Mouse (Mus musculus) splenic B cell, adult 2 months (primary cell): ENCODE results near the gene Bend5.

Source experiments
- DNase-seq: peaks from one replicate; pipeline ENCODE4 v3.0.0-alpha.2; 2011; ENCODE audit warnings: low read depth, low spot score
- H3K27me3 ChIP-seq: 2 replicates; pipeline ENCODE4 v1.6.1; 2012; ENCODE audit warnings: mild to moderate bottlenecking, low read length, moderate library complexity, mixed read lengths; ENCODE audit not compliant: control insufficient read depth, poor library complexity, insufficient read depth, severe bottlenecking
- H3K36me3 ChIP-seq: 2 replicates; pipeline ENCODE4 v1.6.1; 2012; ENCODE audit warnings: mild to moderate bottlenecking, low read length, moderate library complexity, mixed read lengths; ENCODE audit not compliant: control insufficient read depth, poor library complexity, insufficient read depth, severe bottlenecking

The Bend5 gene

DNA sequence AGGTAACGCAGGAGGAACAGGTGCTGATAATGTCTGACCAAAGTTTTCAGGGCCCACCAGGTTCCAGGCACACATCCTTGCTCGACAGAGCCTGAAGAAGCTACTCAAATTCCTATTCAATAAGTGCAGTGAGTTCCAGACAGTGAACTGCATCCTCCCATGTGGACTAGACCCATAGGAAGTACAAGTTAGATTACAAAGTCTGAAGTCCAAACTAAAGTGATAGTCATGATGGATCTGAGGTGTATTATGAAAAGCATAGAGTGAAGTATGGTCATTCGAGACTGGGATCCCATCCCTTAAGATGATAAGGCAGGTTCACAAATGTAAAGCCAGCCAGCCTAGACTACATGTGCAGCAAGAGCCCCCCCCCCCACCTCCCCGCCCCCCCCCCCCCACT is 6.1 kb downstream of the Bend5 start:
- DNase-seq = no peak
- no peaks in the 10 kb centered on the region for H3K27me3 ChIP-seq
- peaks cover 2% of the 10 kb centered on the region; the same call in 1 of the 2 replicates for H3K36me3 ChIP-seq

DNA sequence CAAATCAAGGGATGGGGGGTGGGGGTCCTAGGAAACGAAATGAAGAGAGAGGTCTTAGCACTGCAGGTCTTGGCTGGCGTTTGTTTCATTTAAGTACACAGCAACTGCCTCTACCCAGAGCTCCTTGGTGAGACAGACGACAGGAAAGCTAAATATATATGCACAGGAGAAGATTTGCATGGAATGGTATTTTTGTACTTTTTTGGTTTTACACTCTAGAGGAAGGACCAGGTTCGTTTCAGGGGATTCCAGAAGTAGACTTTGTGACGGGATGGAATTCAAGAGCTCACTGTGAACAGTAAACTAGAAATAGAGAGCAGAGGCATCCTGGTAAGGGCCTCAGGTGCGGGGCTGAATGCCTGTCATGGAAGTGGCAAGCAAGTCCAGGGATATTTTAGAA is 7.0 kb downstream of the Bend5 start:
- Histone ChIP-seq H3K36me3 (peaks cover 2% of the 10 kb centered on the region; the same call in 1 of the 2 replicates), H3K27me3 (no peaks in the 10 kb centered on the region)
- DNase-seq = no peak

DNA sequence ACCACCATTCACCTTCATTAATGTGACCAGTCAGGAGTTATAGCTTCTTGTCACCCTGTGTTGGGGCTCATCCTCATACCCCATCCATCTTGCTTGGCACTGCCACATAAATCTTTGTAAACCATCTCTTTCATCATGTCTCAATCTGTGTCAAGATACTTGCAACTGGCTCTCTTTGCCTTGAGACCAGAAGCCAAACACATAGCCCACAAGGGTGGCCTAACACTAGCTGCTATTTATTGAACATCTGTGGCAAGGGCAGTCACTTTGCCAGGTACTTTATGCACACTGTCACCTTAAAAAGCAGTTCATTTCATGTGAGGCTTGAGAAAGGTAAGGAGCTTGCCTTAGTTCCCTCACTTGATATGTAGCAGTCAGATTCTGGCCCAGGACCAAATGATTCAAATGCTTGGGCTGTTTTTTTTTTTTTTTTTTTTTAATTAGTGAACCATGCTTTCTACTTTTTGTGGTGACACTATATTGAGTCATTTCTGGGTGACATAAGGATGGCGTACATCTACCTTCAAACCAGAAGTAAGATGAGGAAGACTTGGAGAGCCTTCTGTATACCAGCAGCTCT is 9.7 kb downstream of the Bend5 start:
- Histone ChIP-seq H3K36me3 (peaks cover 2% of the 10 kb centered on the region; the same call in 1 of the 2 replicates), H3K27me3 (no peaks in the 10 kb centered on the region)
- DNase-seq = no peak

DNA sequence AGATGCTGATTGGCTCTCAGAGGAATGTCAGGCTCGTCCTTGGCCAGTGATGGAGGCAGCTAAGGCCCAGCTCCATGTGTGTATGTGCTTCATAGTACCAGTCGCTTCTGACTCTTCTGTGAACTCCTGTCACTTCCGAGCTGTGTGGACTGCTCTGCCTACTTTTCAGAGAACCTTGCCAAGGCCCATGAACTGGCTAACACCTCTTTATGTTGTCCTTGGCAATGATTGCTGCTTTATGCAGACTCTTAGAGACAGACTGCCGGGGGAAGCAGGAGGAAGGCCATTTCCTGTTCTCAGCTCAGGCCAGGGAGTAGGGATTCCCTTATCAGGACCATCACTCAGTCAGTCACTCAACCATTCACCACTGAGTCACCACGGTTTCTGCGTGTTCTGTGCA is 10.4 kb downstream of the Bend5 start:
- no peak for DNase-seq
- Histone ChIP-seq H3K27me3 (no peaks in the 10 kb centered on the region), H3K36me3 (no peaks in the 10 kb centered on the region; the same call in 1 of the 2 replicates)

DNA sequence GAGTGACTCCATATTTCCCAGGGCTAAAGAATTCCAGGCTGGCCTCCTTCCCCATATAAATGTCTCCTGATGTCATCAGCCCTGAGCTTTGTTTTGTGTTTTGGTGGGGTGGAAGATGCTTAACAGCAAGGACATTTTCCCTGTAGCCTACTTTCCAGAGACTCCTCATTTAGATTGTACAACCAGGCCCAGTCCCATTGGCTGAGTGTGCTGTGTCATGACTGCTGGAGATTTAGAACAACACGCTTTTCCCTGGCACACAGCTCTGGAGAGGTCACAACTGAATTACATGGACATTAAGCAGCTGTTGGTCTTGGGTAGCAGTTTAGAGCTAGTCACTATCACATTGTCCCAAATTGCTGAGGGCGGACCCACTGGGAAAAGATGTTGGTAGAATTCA is 16.4 kb downstream of the Bend5 start:
- H3K36me3 ChIP-seq = peaks cover 9% of the 10 kb centered on the region
- no peaks in the 10 kb centered on the region for H3K27me3 ChIP-seq
- DNase-seq = no peak

DNA sequence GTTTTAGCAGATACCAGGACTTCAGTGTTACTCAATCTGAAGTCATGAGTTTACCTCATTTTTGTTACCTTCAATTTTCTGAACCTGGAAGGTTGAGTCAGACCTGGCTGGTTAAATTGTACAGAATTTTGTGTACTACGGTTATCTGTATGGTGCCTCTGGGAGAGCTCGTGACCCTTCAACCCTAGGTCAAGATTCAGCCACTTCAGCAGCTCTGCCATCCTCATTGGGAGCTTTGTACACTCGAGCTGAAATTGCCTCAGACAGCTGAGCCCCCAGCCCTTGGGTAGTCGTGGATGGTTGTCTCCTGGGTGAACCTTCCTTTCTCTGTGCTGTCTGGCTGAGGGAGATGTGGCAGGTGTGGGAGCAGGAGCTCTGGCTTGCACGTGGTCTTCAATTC is 17.2 kb downstream of the Bend5 start:
- H3K36me3 ChIP-seq = peaks cover 9% of the 10 kb centered on the region
- no peaks in the 10 kb centered on the region for H3K27me3 ChIP-seq
- no peak for DNase-seq

DNA sequence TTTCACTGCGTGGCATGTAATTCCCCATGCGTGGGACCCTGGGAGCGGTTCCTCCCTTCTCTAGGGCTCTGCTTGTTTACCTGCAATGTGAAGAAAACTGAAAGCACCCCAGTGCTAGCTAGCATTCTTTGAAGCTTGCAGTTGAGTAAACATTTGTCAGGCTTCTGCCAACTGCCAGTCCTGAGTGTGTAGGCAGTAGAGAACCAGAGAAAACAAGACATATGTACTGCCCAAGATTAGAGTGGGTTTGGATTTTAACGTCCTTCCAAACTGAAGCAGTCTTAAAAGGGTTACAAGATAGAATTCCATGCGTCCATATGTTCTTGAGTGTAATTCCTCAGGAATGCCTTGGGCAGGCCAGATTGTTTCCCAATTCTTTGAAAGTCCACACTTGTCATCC is 17.6 kb downstream of the Bend5 start:
- peaks cover 9% of the 10 kb centered on the region for H3K36me3 ChIP-seq
- H3K27me3 ChIP-seq = no peaks in the 10 kb centered on the region
- DNase-seq = no peak

DNA sequence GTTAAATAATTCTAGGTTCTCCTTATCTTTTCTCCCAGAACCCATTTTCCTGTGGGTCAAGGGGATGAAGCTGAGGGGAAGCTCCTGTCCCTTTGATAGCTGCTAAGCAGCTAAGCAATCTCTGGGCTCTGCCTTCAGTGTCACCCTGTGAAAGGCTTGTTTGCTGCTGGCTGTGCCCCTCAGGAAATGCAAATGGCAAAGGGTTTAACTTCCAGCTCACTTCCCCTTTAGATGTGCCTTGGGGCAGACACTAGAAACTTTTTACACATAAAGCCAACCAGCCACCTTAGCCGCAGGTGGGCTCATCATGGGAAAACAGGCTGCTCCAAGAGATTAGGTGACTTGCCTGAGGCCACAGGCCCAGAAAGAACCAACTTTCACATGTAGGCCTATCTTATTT is 26.9 kb downstream of the Bend5 start:
- peak; percentile 77 for DNase-seq
- no peaks in the 10 kb centered on the region for H3K36me3 ChIP-seq
- H3K27me3 ChIP-seq = no peaks in the 10 kb centered on the region

DNA sequence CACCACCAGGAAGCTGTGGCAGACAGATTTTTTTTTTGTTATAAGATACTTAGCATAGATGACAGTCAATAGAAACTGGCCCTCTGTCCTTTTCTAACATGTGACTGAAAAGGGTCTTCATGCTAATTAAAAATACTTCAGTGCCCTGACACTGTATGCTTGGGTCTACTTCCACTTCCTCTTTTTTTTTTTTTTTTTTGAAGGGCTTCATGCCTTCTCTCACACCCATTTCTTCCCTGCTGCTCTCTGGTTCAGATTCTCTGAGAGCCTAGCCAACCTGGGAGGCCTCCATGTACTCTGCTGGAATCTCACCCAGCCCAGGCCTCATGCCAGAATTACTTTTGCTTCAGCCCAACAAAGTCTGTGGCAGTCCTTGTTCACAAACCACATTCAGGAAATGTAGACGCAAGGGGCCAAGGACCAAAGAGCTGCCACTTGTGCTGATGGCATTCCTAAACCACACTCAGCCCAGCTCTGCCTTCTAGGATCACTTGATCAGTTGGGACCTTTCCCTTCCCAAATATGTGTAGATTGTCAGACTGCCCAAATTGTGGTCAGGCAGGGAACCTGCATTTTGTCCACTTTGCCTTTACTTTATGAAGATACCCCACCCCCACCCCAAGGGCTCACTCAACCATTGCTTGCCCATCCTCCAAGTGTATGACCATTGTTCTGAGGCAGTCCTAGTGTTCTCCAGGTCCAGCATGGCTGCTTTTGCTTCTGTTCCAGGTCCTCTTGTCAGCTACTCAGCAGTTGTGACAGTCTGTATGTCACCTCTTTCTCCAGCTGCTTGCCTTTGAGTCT is 27.8 kb downstream of the Bend5 start:
- H3K36me3 ChIP-seq = no peaks in the 10 kb centered on the region
- H3K27me3 ChIP-seq = no peaks in the 10 kb centered on the region
- DNase-seq = peak; percentile 84

DNA sequence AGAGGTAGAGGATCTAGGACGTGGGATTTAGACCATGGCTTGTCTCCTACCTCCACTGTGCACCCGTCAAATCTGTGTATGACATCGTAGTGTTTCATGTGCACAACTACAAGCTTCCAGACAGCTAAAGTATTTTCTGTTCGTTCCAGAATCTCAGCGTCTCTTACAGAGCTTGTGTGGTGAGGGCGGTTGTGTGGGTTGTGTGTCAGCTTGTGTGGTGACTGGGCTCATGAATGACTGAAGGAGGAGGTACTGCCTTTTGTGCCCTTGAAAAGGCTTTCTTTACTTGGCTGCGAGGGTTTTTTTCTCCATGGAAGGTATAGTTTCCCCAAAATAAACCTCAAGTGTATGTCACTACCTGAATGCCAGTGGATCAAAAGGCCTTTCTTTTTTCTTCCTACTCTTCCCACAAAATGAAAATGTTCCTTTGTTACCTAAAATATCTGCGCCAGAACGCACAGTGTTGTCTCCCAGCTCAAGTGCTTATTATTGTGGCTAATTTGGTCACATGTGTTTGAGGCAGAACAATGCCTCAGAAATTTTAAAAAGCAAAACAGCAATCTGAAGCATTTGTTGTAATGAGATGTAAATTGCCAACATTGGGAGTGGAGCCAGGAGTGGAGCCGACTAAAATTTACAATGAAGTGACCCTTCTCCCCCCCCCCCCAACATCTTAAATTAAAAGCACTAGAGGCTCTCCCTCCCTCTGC is 29.3 kb downstream of the Bend5 start:
- Histone ChIP-seq H3K36me3 (no peaks in the 10 kb centered on the region; the same call in none of the 2 replicates), H3K27me3 (no peaks in the 10 kb centered on the region)
- no peak for DNase-seq

DNA sequence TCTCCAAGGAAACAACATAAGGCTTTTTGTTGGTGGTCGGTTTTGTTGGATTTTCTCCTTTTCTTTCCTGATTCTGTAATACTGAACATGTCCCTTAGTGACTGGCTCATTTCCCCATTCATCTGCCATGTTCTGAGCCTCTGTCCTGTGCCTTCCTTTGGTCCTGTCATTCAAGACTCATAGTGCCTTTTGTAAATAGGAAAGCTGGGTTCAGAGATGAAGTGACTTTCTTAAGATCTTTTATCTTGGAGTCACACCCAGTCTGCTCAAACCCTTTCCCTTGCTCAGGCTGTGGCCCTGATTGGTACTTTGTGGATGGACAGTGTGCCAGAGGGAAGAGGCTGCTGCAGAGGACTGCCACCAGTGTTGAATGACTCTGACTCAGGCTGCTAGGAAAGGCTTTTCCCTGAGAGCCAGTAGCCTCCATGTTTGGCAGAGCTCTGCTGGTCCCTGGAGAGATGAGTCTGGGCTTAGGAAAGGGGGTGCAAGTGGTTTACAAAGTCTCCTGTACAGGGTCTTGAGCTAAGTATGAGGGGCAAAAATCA is 29.9 kb downstream of the Bend5 start:
- no peaks in the 10 kb centered on the region; the same call in none of the 2 replicates for H3K36me3 ChIP-seq
- no peaks in the 10 kb centered on the region for H3K27me3 ChIP-seq
- DNase-seq = no peak

DNA sequence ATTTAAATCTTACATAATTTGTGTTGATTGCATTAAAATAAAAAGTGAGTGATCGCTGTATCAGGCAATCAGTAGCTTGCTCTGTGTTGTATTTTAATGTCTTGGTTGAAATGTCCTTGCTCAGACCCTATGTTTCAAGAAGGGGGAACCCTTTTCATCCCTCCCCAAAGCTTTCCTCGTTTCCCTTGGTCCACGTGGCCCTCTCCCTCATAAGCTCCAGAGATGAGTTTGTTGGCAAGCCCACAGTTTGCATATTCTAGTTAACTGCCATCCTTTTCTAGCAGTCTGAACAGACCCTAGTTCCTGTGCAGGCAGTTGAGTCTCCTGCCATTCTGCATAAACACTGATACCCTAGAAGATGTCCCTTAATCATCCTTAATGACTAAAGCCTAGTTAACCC is 33.1 kb downstream of the Bend5 start:
- Histone ChIP-seq H3K27me3 (no peaks in the 10 kb centered on the region), H3K36me3 (no peaks in the 10 kb centered on the region; the same call in none of the 2 replicates)
- DNase-seq = no peak

DNA sequence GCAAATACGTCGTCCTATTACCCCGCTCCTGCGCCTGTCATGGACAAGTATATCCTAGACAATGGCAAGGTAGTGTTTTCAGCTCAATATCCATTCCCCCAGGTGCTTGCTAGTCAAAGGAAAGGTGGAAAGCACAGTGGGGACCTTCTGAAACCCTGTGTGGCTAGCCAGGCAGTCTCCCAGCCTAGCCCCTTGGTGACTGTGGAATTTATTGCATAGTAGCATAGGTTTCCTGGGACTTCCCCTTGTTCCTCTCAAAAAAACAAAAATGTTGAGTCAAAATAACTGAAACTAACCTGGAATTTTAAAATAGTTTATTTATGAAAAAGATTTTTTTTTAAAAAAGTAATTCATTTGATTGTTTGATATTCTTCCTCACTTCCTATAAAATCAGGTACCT is 33.8 kb downstream of the Bend5 start:
- H3K27me3 ChIP-seq = no peaks in the 10 kb centered on the region
- peaks cover 1% of the 10 kb centered on the region for H3K36me3 ChIP-seq
- DNase-seq = no peak

DNA sequence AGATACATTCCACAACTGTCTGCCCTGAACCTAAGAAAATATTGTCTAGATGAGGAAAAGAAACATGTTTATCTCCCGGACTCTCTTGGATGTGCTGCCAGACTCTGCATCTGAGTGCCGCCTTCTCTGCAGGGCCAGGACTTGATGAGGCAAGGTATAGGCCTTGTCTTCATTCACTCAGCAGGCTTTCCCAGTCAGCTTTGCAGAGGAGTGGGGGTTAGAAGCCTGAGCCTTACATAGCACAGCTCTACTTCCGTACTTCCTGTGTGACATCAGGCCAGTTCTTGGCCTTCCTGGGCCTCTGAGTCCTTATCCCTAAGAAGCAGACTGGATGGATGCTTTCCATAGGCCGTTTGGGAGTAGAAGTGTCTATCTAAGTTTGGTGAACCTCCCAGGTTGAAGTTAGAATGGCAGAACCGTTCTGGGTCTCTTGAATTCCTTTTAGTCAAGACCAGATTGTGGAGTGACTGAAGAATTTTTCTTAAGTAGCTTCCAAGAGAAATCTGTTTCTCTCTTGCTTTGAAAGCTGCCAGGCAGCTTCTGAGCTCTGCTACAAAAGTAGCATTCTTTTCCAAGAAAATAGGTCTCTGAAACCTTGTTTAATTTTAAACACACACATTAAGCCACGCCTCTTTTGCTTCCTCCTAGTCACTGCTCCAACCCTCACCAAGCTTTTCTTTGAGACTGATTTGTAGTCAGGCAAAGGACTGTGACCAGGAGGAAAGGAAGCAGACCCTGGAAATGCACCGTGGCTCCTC is 34.8 kb downstream of the Bend5 start:
- DNase-seq = no peak
- Histone ChIP-seq H3K27me3 (no peaks in the 10 kb centered on the region), H3K36me3 (peaks cover 6% of the 10 kb centered on the region)
